Mouse (Mus musculus): Measurements from ENCODE around the gene Gm7168.
"Not testable (repeated sequence)": the region's sequence is repeated elsewhere in the genome, so short reads cannot be mapped to it uniquely, and the experiment has no call there.

Gm7168 gene

GRCm38 (mm10) chr17:13948073-13948472, at the start of gene Gm7168:
TSS of gene Gm7168 (plus strand) at chr17:13948373.
- not testable (repeated sequence) for DNase-seq

- no peak for DNase-seq
Measured at GRCm38 (mm10) chr17:13898838-13899237, 49.3 kb upstream of the Gm7168 start.

- DNase-seq: no peak
Measured at GRCm38 (mm10) chr17:13899241-13899640, 48.9 kb upstream of the Gm7168 start.

- DNase-seq: no peak
Measured at GRCm38 (mm10) chr17:13903793-13904192, 44.4 kb upstream of the Gm7168 start.

- DNase-seq: no peak
Measured at GRCm38 (mm10) chr17:13907082-13907481, 41.1 kb upstream of the Gm7168 start.

- no peak for DNase-seq
Measured at GRCm38 (mm10) chr17:13907681-13908080, 40.5 kb upstream of the Gm7168 start.

GRCm38 (mm10) chr17:13913951-13914350, 34.2 kb upstream of the Gm7168 start:
- DNase-seq: no peak

- no peak for DNase-seq
Measured at GRCm38 (mm10) chr17:13914531-13914930, 33.6 kb upstream of the Gm7168 start.

GRCm38 (mm10) chr17:13920771-13921170, 27.4 kb upstream of the Gm7168 start:
- no peak for DNase-seq

GRCm38 (mm10) chr17:13923418-13923817, 24.8 kb upstream of the Gm7168 start:
- DNase-seq: no peak

- DNase-seq: no peak
Measured at GRCm38 (mm10) chr17:13924588-13924987, 23.6 kb upstream of the Gm7168 start.

- DNase-seq: no peak
Measured at GRCm38 (mm10) chr17:13925931-13926330, 22.2 kb upstream of the Gm7168 start.

GRCm38 (mm10) chr17:13930421-13930820, 17.8 kb upstream of the Gm7168 start:
- no peak for DNase-seq

- DNase-seq: not testable (repeated sequence)
Measured at GRCm38 (mm10) chr17:13935364-13935763, 12.8 kb upstream of the Gm7168 start.

GRCm38 (mm10) chr17:13937787-13938186, 10.4 kb upstream of the Gm7168 start:
- no peak for DNase-seq

GRCm38 (mm10) chr17:13938652-13939051, 9.5 kb upstream of the Gm7168 start:
- no peak for DNase-seq

GRCm38 (mm10) chr17:13939231-13939630, 8.9 kb upstream of the Gm7168 start:
- not testable (repeated sequence) for DNase-seq

- no peak for DNase-seq
Measured at GRCm38 (mm10) chr17:13940487-13940886, 7.7 kb upstream of the Gm7168 start.

- not testable (repeated sequence) for DNase-seq
Measured at GRCm38 (mm10) chr17:13951570-13951969, 3.4 kb downstream of the Gm7168 start.

GRCm38 (mm10) chr17:13958129-13958528, 10.0 kb downstream of the Gm7168 start:
- DNase-seq: not testable (repeated sequence)

- not testable (repeated sequence) for DNase-seq
Measured at GRCm38 (mm10) chr17:13962245-13962644, 14.1 kb downstream of the Gm7168 start.

GRCm38 (mm10) chr17:13965048-13965447, 16.9 kb downstream of the Gm7168 start:
- not testable (repeated sequence) for DNase-seq

- not testable (repeated sequence) for DNase-seq
Measured at GRCm38 (mm10) chr17:13969917-13970316, 21.7 kb downstream of the Gm7168 start.

- not testable (repeated sequence) for DNase-seq
Measured at GRCm38 (mm10) chr17:13970796-13971195, 22.6 kb downstream of the Gm7168 start.

- no peak for DNase-seq
Measured at GRCm38 (mm10) chr17:13987690-13988089, 39.5 kb downstream of the Gm7168 start.

GRCm38 (mm10) chr17:13993425-13993824, 45.3 kb downstream of the Gm7168 start:
- DNase-seq: not testable (repeated sequence)
